Mouse (Mus musculus) cerebellum, adult 8-10 months (tissue): Measurements from ENCODE around the gene Olfr1034.
"Not testable (repeated sequence)": the region's sequence is repeated elsewhere in the genome, so short reads cannot be mapped to it uniquely, and the experiment has no call there.

Experiments used
- DNase-seq: peaks from one replicate; pipeline ENCODE4 v3.0.0; 2022

Olfr1034 gene

GRCm38 (mm10) chr2:86045561-86045960 is at the start of gene Olfr1034:
Gene Olfr1034, plus strand, starts transcription at chr2:86045861.
- no peak for DNase-seq

- no peak for DNase-seq
These were observed 40.4 kb upstream of the Olfr1034 start, which contains the start of gene Olfr1032 for GRCm38 (mm10) chr2:86005240-86005639. Gene Olfr1032, plus strand, starts transcription at chr2:86005540.

DNA sequence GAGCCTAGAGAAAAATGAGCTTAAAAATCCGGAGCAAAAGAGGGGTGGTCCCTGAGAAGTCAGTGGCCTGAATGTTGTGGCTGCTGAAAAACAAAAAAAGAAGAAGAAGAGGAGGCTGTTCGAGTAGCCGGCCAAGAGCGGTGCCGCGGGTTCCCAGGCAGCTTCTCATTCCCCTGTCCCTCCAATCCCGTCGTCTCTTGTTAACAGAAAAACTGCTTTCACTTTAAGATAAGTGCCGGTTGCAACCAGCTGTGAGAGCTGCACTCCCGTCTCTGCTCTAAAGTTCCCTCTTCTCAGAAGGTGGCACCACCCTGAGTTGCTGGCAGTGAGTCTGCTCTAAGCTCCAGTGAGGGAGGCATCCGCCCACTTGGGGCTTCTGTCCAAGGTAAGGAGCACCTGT is 25.3 kb upstream of the Olfr1034 start, which contains the start of gene Olfr1033:
Gene Olfr1033, plus strand, starts transcription at position 228 of the 400 bp plus-strand sequence.
- not testable (repeated sequence) for DNase-seq

DNA sequence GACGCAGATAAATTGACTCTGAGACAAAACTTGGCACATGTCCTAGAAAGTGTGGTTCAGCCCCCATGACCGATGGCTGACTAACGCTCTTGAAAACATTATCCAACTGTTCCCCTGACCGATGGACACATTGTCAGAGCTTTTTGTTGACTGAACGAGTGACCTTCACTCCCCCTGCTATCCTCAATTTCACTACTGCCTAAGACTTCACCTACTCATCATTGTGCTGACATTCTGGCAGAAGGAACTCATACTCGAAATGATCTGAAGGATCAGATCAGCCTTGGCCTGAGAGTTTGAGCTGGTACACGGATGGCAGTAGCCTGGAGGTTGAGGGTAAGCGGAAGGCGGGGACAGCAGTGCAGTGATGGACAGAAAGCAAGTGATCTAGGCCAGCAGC is 24.1 kb upstream of the Olfr1034 start:
- DNase-seq = not testable (repeated sequence)

DNA sequence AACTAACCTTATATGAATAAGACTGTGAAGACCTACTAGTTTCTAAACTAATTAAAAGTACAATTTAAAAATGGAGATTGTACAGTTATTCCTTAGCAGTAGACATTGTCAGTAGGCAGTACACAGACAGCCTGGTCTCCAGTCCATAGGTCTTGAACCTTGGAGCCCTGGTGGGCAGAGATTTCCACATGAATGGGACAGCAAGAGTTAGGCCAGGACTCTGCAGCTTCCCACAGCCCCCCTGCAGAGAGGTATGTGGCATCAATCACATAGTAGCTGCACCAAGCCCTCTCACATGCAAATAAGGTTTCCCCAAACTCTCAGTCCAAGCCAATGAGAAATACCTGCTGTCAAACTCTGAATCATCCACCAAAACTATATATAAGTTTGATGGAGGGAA is 5.1 kb downstream of the Olfr1034 start:
- DNase-seq = not testable (repeated sequence)

DNA sequence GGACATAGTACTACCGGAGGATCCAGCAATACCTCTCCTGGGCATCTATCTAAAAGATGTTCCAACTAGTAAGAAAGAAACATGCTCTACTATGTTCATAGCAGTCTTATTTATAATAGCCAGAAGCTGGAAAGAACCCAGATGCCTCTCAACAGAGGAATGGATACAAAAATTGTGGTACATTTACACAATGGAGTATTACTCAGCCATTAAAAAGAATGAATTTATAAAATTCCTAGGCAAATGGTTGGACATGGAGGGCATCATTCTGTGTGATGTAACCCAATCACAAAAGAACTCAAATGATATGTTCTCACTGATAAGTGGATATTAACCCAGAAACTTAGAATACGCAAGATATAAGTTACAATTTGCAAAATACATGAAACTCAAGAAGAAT is 18.1 kb downstream of the Olfr1034 start:
- DNase-seq = not testable (repeated sequence)

- DNase-seq = no peak
These were observed 24.5 kb downstream of the Olfr1034 start for GRCm38 (mm10) chr2:86070189-86070588.

DNA sequence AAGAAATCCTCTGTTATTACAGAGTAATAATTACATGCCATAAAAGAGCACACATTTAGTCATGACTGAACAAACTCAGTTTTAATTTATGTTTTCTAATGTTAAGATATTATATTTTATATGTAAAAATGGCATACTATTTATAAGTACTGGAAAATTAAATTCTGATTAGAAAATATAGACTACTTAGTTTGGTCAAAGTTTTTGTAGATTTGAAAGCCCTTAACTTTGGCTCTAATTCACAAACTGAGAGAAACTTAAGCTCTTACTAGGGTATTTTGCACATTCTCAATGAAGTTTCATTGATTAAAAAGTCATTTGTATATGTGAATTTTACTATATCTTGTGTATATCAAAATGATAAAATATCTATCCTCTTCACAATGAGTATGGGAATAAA is 28.0 kb downstream of the Olfr1034 start, which contains the start of gene Olfr1036:
Gene Olfr1036, plus strand, starts transcription at position 301 of the 400 bp plus-strand sequence.
- DNase-seq = not testable (repeated sequence)

DNA sequence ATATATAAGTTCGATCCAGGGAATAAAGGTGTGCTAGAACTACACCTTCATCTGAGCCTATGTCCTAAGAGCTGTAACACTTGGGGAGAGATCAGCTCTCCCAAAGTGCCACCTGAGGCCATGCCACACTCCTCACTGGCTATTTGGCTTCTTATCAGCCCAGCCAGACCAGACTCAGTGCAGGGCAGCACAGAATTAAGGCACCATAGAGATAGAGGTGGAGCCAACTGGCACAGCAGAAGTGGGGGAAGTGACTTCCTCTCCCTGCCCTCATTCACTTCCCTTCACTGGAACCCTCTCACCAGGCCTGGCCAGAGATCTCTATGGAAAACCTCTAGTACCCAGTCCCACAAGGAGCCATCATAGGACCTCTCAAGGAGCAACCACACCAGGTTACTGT is 34.8 kb downstream of the Olfr1034 start:
- DNase-seq = not testable (repeated sequence)

GRCm38 (mm10) chr2:86087285-86087684 is 41.6 kb downstream of the Olfr1034 start, which contains the start of gene Olfr1037:
Gene Olfr1037, minus strand, starts transcription at chr2:86087385.
- no peak for DNase-seq
